Mouse (Mus musculus) heart, postnatal 10 days (tissue): ENCODE measurements around the gene Aldh3b3. TPM values are rescaled to one million over a fixed set of nuclear protein-coding genes. Genes with fewer than 3 reads are reported as not detected.
A peak's percentile ranks its signal among the peaks of the same experiment; 100 is the strongest.
"Not testable (repeated sequence)": the region's sequence is repeated elsewhere in the genome, so short reads cannot be mapped to it uniquely, and the experiment has no call there.

Experiments
- DNase-seq, 2 experiments: peaks; one replicate each; pipeline ENCODE4 v3.0.0; 2021
- intact Hi-C: fragments of 180-260 bp; cut with DNase I; formaldehyde crosslinking; loops from one replicate; pipeline ENCODE4 v1.15.1; 2025
- total RNA-seq, 2 experiments: library from RNA; stranded (reverse); gene quantifications; 2 replicates each; pipeline ENCODE4 v1.2.3; 2021

Gene Aldh3b3
- total RNA-seq, 2 experiments from 2014 or later: 0.10 to 0.24 TPM

- intact Hi-C loops: no loop called here
- peak; percentile 69 to 77 for DNase-seq
Observed at GRCm38 (mm10) chr19:3935032-3935895, 23.2 kb upstream of the Aldh3b3 start, which contains the start of gene Unc93b1. Unc93b1 (plus strand) TSS chr19:3935186.

GRCm38 (mm10) chr19:3935896-3936850 lies 22.3 kb upstream of the Aldh3b3 start:
- peak; percentile 70 to 77 for DNase-seq
- intact Hi-C loops: no loop called here

GRCm38 (mm10) chr19:3942315-3942714 lies 16.1 kb upstream of the Aldh3b3 start:
- DNase-seq: no peak
- intact Hi-C loops: no loop called here

GRCm38 (mm10) chr19:3942986-3943735 lies 15.3 kb upstream of the Aldh3b3 start:
- DNase-seq: peak in 1 of 2 experiments; percentile 31
- intact Hi-C loops: no loop called here

GRCm38 (mm10) chr19:3945872-3946564 lies 12.4 kb upstream of the Aldh3b3 start:
- peak; percentile 44 to 56 for DNase-seq
- intact Hi-C loops: loop anchor here (1.0 kb wide), 2 partner anchors 34 to 66 kb away; partner anchors contain the start of gene Ndufv1

GRCm38 (mm10) chr19:3946715-3947114 lies 11.7 kb upstream of the Aldh3b3 start:
- peak; percentile 80 to 86 for DNase-seq
- intact Hi-C loops: loop anchor here (1.0 kb wide), 2 partner anchors 34 to 66 kb away; partner anchors contain the start of gene Ndufv1

- intact Hi-C loops: no loop called here
- no peak for DNase-seq
Observed at GRCm38 (mm10) chr19:3947813-3948212, 10.6 kb upstream of the Aldh3b3 start.

GRCm38 (mm10) chr19:3948546-3948945 lies 9.9 kb upstream of the Aldh3b3 start:
- intact Hi-C loops: no loop called here
- DNase-seq: no peak

- DNase-seq: no peak
Observed at GRCm38 (mm10) chr19:3950331-3950730, 8.1 kb upstream of the Aldh3b3 start.

GRCm38 (mm10) chr19:3951461-3951860 lies 7.0 kb upstream of the Aldh3b3 start:
- DNase-seq: no peak
- intact Hi-C loops: no loop called here

More at GRCm38 (mm10) chr19:3950331-3950730, 8.1 kb upstream of the Aldh3b3 start:
- intact Hi-C loops: no loop called here

GRCm38 (mm10) chr19:3952099-3952498 lies 6.3 kb upstream of the Aldh3b3 start:
- intact Hi-C loops: no loop called here
- no peak for DNase-seq

- intact Hi-C loops: no loop called here
- no peak for DNase-seq
Observed at GRCm38 (mm10) chr19:3955033-3955432, 3.4 kb upstream of the Aldh3b3 start.

GRCm38 (mm10) chr19:3955804-3956203 lies 2.6 kb upstream of the Aldh3b3 start:
- intact Hi-C loops: no loop called here
- no peak for DNase-seq

GRCm38 (mm10) chr19:3957296-3958036 lies 979 bp upstream of the Aldh3b3 start:
- intact Hi-C loops, DNase-seq: not testable (repeated sequence)

- intact Hi-C loops: no loop called here
Observed at GRCm38 (mm10) chr19:3959030-3959429, 585 bp downstream of the Aldh3b3 start.

GRCm38 (mm10) chr19:3960211-3960610 lies 1.8 kb downstream of the Aldh3b3 start:
- DNase-seq: no peak
- intact Hi-C loops: no loop called here

More at GRCm38 (mm10) chr19:3959030-3959429, 585 bp downstream of the Aldh3b3 start:
- DNase-seq: no peak

GRCm38 (mm10) chr19:3961805-3962204 lies 3.4 kb downstream of the Aldh3b3 start:
- intact Hi-C loops, DNase-seq: not testable (repeated sequence)

GRCm38 (mm10) chr19:3962469-3962868 lies 4.0 kb downstream of the Aldh3b3 start:
- DNase-seq: peak in 1 of 2 experiments; percentile 62
- intact Hi-C loops: no loop called here

GRCm38 (mm10) chr19:3964030-3964429 lies 5.6 kb downstream of the Aldh3b3 start:
- intact Hi-C loops: no loop called here

More at GRCm38 (mm10) chr19:3964030-3964429, 5.6 kb downstream of the Aldh3b3 start:
- no peak for DNase-seq
